Mouse (Mus musculus): Measurements from ENCODE around the gene Gm48552. TPM values are rescaled to one million over a fixed set of nuclear protein-coding genes. Genes with fewer than 3 reads are reported as not detected.
A peak's percentile ranks its signal among the peaks of the same experiment; 100 is the strongest.

Gm48552 gene
- total and polyA plus RNA-seq, 3 experiments = 0.46 to 1.1 (median 0.98) TPM

GRCm38 (mm10) chr10:81344421-81345161, 44.2 kb upstream of the Gm48552 start:
- in situ Hi-C loops (cut with MboI; ENCODE audit: low pct_ligation_motif_present, low pct_unique_long_range_greater_than_20kb, low sequenced_read_pairs) = loop anchor here (5.0 kb wide), 1 partner anchor 52 kb away; the partner anchor contains the start of genes Pip5k1c and Tjp3
- Histone ChIP-seq H3K27me3 (replicated peaks) (peaks cover 24% of the 10 kb centered on the region), H3K4me2 (ENCODE audit: insufficient read depth, low read depth, poor library complexity, severe bottlenecking) (no peak overlapping the region), H3K4me1 (ENCODE audit: control insufficient read depth in 1 of 2, insufficient read depth in 2 of 2) (peaks cover 2 to 34% of the 10 kb centered on the region in 2 experiments; a peak in 2 of 4 replicates), H3K27ac (ENCODE audit: insufficient read depth, low read depth) (no peak overlapping the region), H3K4me3 (replicated peaks in 1 of 3; ENCODE audit: low read depth in 2 of 3, low read length in 2 of 3, poor library complexity in 1 of 3) (no peak overlapping the region), H3K9ac (ENCODE audit: insufficient read depth, low read depth) (no peak overlapping the region), H3K9me3 (replicated peaks; ENCODE audit: low read length) (no peaks in the 10 kb centered on the region), H3K79me2 (replicated peaks; ENCODE audit: control insufficient read depth, extremely low read depth, insufficient read depth, poor library complexity, severe bottlenecking) (no peaks in the 10 kb centered on the region), H3K36me3 (replicated peaks in 1 of 2; ENCODE audit: control insufficient read depth in 1 of 2, insufficient read depth in 1 of 2, low read length in 1 of 2) (peaks cover 20 to 37% of the 10 kb centered on the region in 2 experiments)
- TF ChIP-seq CTCF (conservative IDR thresholded peaks at IDR 0.05 in 1 of 2, IDR thresholded peaks at IDR 0.05 in 1 of 2; ENCODE audit: low read depth in 2 of 2, low read length in 2 of 2) (peak; percentile 13 to 63; a peak in 2 of 4 replicates), SMC3 (IDR thresholded peaks at IDR 0.05; ENCODE audit: low read depth, low read length) (peak; percentile 43; the same call in 1 of the 2 replicates), GABPA (IDR thresholded peaks at IDR 0.05; ENCODE audit: insufficient replicate concordance, low read depth, low read length) (no peak), RAD21 (IDR thresholded peaks at IDR 0.05; ENCODE audit: low read depth, low read length) (peak; percentile 18; the same call in 1 of the 2 replicates)
- dilution Hi-C loops (cut with MboI; ENCODE audit: extremely low pct_ligation_motif_present, extremely low pct_unique_long_range_greater_than_20kb, low sequenced_read_pairs) = no loop called here
- DNase-seq (ENCODE audit: extremely low read depth) = no peak

GRCm38 (mm10) chr10:81345162-81345534, 43.7 kb upstream of the Gm48552 start:
- H3K9ac ChIP-seq (ENCODE audit: insufficient read depth, low read depth) = no peak overlapping the region
- in situ Hi-C loops (cut with MboI; ENCODE audit: low pct_ligation_motif_present, low pct_unique_long_range_greater_than_20kb, low sequenced_read_pairs) (no loop called here), dilution Hi-C loops (cut with MboI; ENCODE audit: extremely low pct_ligation_motif_present, extremely low pct_unique_long_range_greater_than_20kb, low sequenced_read_pairs) (no loop called here)
- no peaks in the 10 kb centered on the region for H3K9me3 ChIP-seq (replicated peaks; ENCODE audit: low read length)
- no peak overlapping the region for H3K4me3 ChIP-seq (replicated peaks in 1 of 3; ENCODE audit: low read depth in 2 of 3, low read length in 2 of 3, poor library complexity in 1 of 3)
- H3K27me3 ChIP-seq (replicated peaks) = peaks cover 24% of the 10 kb centered on the region
- H3K4me2 ChIP-seq (ENCODE audit: insufficient read depth, low read depth, poor library complexity, severe bottlenecking) = no peak overlapping the region
- peaks cover 2 to 37% of the 10 kb centered on the region in 2 experiments; a peak in 2 of 4 replicates for H3K4me1 ChIP-seq (ENCODE audit: control insufficient read depth in 1 of 2, insufficient read depth in 2 of 2)
- TF ChIP-seq ELF1 (IDR thresholded peaks at IDR 0.05; ENCODE audit: low read depth, low read length) (no peak), PAX5 (IDR thresholded peaks at IDR 0.05; ENCODE audit: low read length) (no peak), IRF4 (IDR thresholded peaks at IDR 0.05; ENCODE audit: low read depth, low read length) (no peak), CTCF (conservative IDR thresholded peaks at IDR 0.05 in 1 of 2, IDR thresholded peaks at IDR 0.05 in 1 of 2; ENCODE audit: low read depth in 2 of 2, low read length in 2 of 2) (no peak), MXI1 (IDR thresholded peaks at IDR 0.05; ENCODE audit: low read depth, low read length) (no peak), NELFE (IDR thresholded peaks at IDR 0.05; ENCODE audit: low read depth, low read length) (no peak), GABPA (IDR thresholded peaks at IDR 0.05; ENCODE audit: insufficient replicate concordance, low read depth, low read length) (no peak)
- no peak overlapping the region for H3K27ac ChIP-seq (ENCODE audit: insufficient read depth, low read depth)
- DNase-seq (ENCODE audit: extremely low read depth) = no peak
- no peaks in the 10 kb centered on the region for H3K79me2 ChIP-seq (replicated peaks; ENCODE audit: control insufficient read depth, extremely low read depth, insufficient read depth, poor library complexity, severe bottlenecking)
- H3K36me3 ChIP-seq (replicated peaks in 1 of 2; ENCODE audit: control insufficient read depth in 1 of 2, insufficient read depth in 1 of 2, low read length in 1 of 2) = peaks cover 20 to 37% of the 10 kb centered on the region in 2 experiments

- Histone ChIP-seq H3K4me2 (ENCODE audit: insufficient read depth, low read depth, poor library complexity, severe bottlenecking) (no peak overlapping the region), H3K36me3 (replicated peaks in 1 of 2; ENCODE audit: control insufficient read depth in 1 of 2, insufficient read depth in 1 of 2, low read length in 1 of 2) (peaks cover 20 to 37% of the 10 kb centered on the region in 2 experiments), H3K27me3 (replicated peaks) (peaks cover 21% of the 10 kb centered on the region), H3K4me1 (ENCODE audit: control insufficient read depth in 1 of 2, insufficient read depth in 2 of 2) (peaks cover 2 to 40% of the 10 kb centered on the region in 2 experiments; a peak in 2 of 4 replicates), H3K9ac (ENCODE audit: insufficient read depth, low read depth) (no peak overlapping the region), H3K4me3 (replicated peaks in 1 of 3; ENCODE audit: low read depth in 2 of 3, low read length in 2 of 3, poor library complexity in 1 of 3) (no peak overlapping the region), H3K27ac (ENCODE audit: insufficient read depth, low read depth) (no peak overlapping the region), H3K9me3 (replicated peaks; ENCODE audit: low read length) (no peaks in the 10 kb centered on the region), H3K79me2 (replicated peaks; ENCODE audit: control insufficient read depth, extremely low read depth, insufficient read depth, poor library complexity, severe bottlenecking) (no peaks in the 10 kb centered on the region)
- TF ChIP-seq ETS1 (conservative IDR thresholded peaks at IDR 0.05; ENCODE audit: low read depth, low read length) (no peak), NRF1 (IDR thresholded peaks at IDR 0.05; ENCODE audit: low read depth, low read length) (no peak), GABPA (IDR thresholded peaks at IDR 0.05; ENCODE audit: insufficient replicate concordance, low read depth, low read length) (no peak), ZMIZ1 (IDR thresholded peaks at IDR 0.05; ENCODE audit: low read depth, low read length) (no peak), SMC3 (IDR thresholded peaks at IDR 0.05; ENCODE audit: low read depth, low read length) (no peak), JUND (conservative IDR thresholded peaks at IDR 0.05; ENCODE audit: low read depth, low read length) (no peak), CHD1 (IDR thresholded peaks at IDR 0.05; ENCODE audit: low read depth, low read length) (no peak), ZKSCAN1 (IDR thresholded peaks at IDR 0.05; ENCODE audit: borderline replicate concordance, low read depth, low read length) (no peak), RCOR1 (conservative IDR thresholded peaks at IDR 0.05; ENCODE audit: low read depth, low read length) (no peak), MXI1 (IDR thresholded peaks at IDR 0.05; ENCODE audit: low read depth, low read length) (no peak), BHLHE40 (IDR thresholded peaks at IDR 0.05; ENCODE audit: low read depth, low read length) (no peak), CTCF (conservative IDR thresholded peaks at IDR 0.05 in 1 of 2, IDR thresholded peaks at IDR 0.05 in 1 of 2; ENCODE audit: low read depth in 2 of 2, low read length in 2 of 2) (no peak), MAX (IDR thresholded peaks at IDR 0.05; ENCODE audit: low read length) (no peak)
- dilution Hi-C loops (cut with MboI; ENCODE audit: extremely low pct_ligation_motif_present, extremely low pct_unique_long_range_greater_than_20kb, low sequenced_read_pairs) = no loop called here
- DNase-seq (ENCODE audit: extremely low read depth) = no peak
- in situ Hi-C loops (cut with MboI; ENCODE audit: low pct_ligation_motif_present, low pct_unique_long_range_greater_than_20kb, low sequenced_read_pairs) = no loop called here
Measured at GRCm38 (mm10) chr10:81346453-81347067, 42.2 kb upstream of the Gm48552 start.
